Mouse (Mus musculus) intestine, embryonic 15.5 days (tissue): Measurements from ENCODE around the gene Crebl2. TPM values are rescaled to one million over a fixed set of nuclear protein-coding genes. Genes with fewer than 3 reads are reported as not detected.

Experiments used
- ATAC-seq: fragments of 200-750 bp; cut with Nextera tagmentation; 2 replicates; pipeline ENCODE4 v1.8.0; 2017; ENCODE audit warnings: moderate TSS enrichment, moderate library complexity
- H3K27ac ChIP-seq: fragments of 300-500 bp; sonication (generic); 2 replicates; pipeline ENCODE4 v1.5.1; 2015; ENCODE audit warnings: mild to moderate bottlenecking, inconsistent platforms
- H3K27me3 ChIP-seq: fragments of 300-500 bp; sonication (generic); replicated peaks from 2 replicates; pipeline ENCODE4 v1.6.1; 2015; ENCODE audit warnings: inconsistent platforms
- H3K36me3 ChIP-seq: fragments of 300-500 bp; sonication (generic); 2 replicates; pipeline ENCODE4 v1.6.1; 2015; ENCODE audit warnings: inconsistent platforms
- H3K4me1 ChIP-seq: fragments of 300-500 bp; sonication (generic); replicated peaks from 2 replicates; pipeline ENCODE4 v1.6.1; 2015; ENCODE audit warnings: inconsistent platforms
- H3K4me2 ChIP-seq: fragments of 300-500 bp; sonication (generic); replicated peaks from 2 replicates; pipeline ENCODE4 v1.6.1; 2015; ENCODE audit warnings: mild to moderate bottlenecking, inconsistent platforms
- H3K4me3 ChIP-seq: fragments of 300-500 bp; sonication (generic); replicated peaks from 2 replicates; pipeline ENCODE4 v1.5.1; 2015; ENCODE audit warnings: inconsistent platforms
- H3K9ac ChIP-seq: fragments of 300-500 bp; sonication (generic); 2 replicates; pipeline ENCODE4 v1.6.1; 2015; ENCODE audit warnings: inconsistent platforms
- H3K9me3 ChIP-seq: fragments of 300-500 bp; sonication (generic); 2 replicates; pipeline ENCODE4 v1.6.1; 2016; ENCODE audit warnings: inconsistent platforms
- WGBS: fragments of 180-500 bp; shearing (Covaris S2); methylation state at CpG from one replicate; pipeline ENCODE4 v1.1.7; 2015; 5-methylcytosine and 5-hydroxymethylcytosine counted together
- polyA plus RNA-seq: library from polyadenylated mRNA; unstranded; fragments of >200 nt; fragmentation: Nextera tagmentation; extraction: Ambion mirVana; gene quantifications from 2 replicates; pipeline ENCODE4 v1.2.1, GENCODE M21; 2015

Gene Crebl2
- polyA plus RNA-seq, 1 experiment from 2014 or later: 3.6 TPM

DNA sequence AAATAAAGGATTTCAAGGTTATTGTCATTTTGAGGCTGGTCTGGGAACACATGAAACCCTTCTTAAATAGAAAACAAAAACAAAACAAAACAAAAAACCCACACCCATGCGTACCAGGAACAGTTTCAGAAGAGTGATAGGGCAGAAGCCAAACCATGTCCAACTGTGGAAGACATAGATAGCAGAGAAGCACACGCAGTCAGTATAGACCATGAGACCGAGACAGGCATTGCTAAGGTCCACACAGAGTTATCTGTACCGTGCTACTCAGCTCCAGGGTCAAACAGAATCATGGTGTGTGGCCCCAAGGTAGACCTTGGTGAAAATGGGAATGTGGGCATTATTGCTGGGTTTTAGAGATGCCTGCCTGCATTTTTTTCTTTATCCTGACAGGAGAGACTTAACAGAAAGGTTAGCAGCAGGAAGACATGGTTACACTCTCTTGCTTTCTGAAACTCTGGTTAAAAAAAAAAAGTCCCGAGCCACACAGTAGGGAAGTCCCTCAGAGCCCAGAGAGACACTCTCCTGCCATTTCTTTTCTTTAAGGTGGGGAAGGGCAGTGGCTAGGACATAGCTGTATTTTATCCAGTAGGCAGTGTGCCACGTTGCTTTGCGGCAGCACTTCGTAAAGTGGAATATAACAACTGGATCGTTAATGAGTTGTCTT lies 4.8 kb downstream of the Crebl2 start:
- H3K9ac ChIP-seq: no peak overlapping the region
- H3K36me3 ChIP-seq: no peaks in the 10 kb centered on the region
- ATAC-seq: no peak
- H3K27me3 ChIP-seq: no peaks in the 10 kb centered on the region
- WGBS: 80% methylated on average over 9 of the region's 9 CpGs
- H3K4me1 ChIP-seq: no peaks in the 10 kb centered on the region
- H3K4me2 ChIP-seq: no peak overlapping the region
- H3K27ac ChIP-seq: no peak overlapping the region
- no peaks in the 10 kb centered on the region for H3K9me3 ChIP-seq
- no peak overlapping the region for H3K4me3 ChIP-seq

DNA sequence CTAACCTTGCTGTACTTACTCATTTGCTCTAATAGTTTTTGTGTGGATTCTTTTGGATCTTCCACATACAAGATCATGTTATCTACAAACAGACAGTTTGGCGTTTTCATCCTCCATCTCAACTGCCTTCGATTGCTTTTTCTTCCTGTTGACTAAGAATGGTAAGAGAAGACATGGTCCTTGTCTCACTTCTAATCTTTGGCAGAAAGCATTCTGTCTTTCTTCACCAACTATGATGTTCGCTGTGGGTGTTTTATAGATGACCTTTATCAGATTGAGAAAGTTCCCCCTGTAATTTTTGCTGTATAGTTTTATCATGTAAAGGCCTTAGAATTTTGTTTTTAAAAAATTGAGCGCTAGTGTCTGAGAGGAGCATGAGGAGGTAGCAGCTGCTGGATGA lies 8.2 kb downstream of the Crebl2 start:
- H3K9me3 ChIP-seq: no peaks in the 10 kb centered on the region
- no peaks in the 10 kb centered on the region for H3K4me1 ChIP-seq
- 88% methylated on average over 4 of the region's 4 CpGs for WGBS
- no peak for ATAC-seq
- no peak overlapping the region for H3K4me2 ChIP-seq
- H3K9ac ChIP-seq: no peak overlapping the region
- H3K27ac ChIP-seq: no peak overlapping the region
- H3K4me3 ChIP-seq: no peak overlapping the region
- no peaks in the 10 kb centered on the region for H3K36me3 ChIP-seq
- no peaks in the 10 kb centered on the region for H3K27me3 ChIP-seq

DNA sequence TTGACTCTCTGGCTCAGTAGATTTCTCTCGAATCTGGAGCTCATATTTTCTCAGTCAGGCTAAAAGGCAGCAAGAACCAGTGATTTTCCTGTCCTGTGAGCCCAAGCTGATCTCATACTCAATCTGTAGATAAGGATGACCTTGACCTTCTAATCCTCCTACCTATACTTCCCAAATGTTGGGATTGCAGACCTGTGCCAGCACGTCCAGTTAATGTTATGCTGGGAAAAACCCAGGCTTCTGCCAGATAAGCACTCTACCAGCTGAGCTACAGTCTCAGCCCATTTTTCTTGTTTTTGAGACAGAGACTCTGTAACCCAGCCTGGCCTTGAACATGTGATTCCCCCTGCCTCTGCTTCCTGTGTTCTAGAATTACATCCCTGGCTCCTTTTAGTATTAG lies 10.4 kb downstream of the Crebl2 start:
- Histone ChIP-seq H3K9me3 (no peaks in the 10 kb centered on the region), H3K27ac (no peak overlapping the region), H3K27me3 (no peaks in the 10 kb centered on the region), H3K4me2 (no peak overlapping the region), H3K36me3 (no peaks in the 10 kb centered on the region), H3K9ac (no peak overlapping the region), H3K4me3 (no peak overlapping the region), H3K4me1 (no peaks in the 10 kb centered on the region)
- no peak for ATAC-seq
- WGBS: 65% methylated on average over 2 of the region's 2 CpGs

DNA sequence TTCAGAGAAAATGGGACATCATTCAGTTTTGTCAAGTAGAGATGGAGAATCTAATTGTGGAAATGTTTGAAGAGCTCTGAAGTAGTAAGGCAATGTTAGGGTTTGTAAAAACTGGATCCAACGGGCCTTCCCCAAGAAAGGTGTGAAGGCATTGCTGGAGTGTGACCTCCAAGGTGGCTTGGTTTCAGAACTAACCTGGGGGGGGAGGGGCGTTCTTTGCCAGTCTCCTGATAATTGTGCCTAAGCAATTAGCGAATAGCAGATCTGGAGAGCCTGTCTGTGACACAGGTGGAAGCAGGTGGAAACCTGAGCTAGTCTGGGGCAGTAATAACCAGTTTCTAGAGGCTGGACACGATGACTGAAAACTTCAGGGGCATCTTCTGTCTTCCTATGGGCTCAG lies 15.8 kb downstream of the Crebl2 start:
- Histone ChIP-seq H3K4me2 (no peak overlapping the region), H3K4me1 (no peaks in the 10 kb centered on the region), H3K27ac (no peak overlapping the region), H3K4me3 (no peak overlapping the region), H3K9me3 (no peaks in the 10 kb centered on the region), H3K9ac (no peak overlapping the region), H3K27me3 (no peaks in the 10 kb centered on the region), H3K36me3 (0 out of 2 replicates have a peak, but pooled peaks cover 2% of the 10 kb centered on the region)
- WGBS: 78% methylated on average over 4 of the region's 4 CpGs
- ATAC-seq: no peak

DNA sequence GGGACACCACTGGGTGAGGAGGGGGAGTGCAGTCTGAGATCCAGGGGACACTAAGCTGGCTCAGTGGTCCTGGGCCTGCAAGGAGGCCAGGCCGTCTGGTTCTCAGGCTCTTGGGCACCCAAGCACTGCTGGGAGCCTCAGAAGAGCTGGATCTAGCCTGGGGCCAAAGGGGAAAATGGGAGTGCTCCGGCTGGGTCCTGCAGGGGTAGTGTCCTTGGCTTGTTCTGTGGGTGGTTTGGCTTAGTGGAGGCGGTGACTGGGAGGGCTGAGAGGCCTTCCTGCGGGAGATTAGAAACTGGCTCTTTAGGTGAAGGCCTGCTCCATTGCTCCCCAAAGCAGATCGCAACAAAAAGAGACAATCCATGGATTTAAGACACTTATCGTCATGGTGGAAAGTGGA lies 16.4 kb downstream of the Crebl2 start:
- WGBS: 83% methylated on average over 6 of the region's 6 CpGs
- no peak overlapping the region for H3K9ac ChIP-seq
- H3K4me1 ChIP-seq: no peaks in the 10 kb centered on the region
- H3K27me3 ChIP-seq: no peaks in the 10 kb centered on the region
- 0 out of 2 replicates have a peak, but pooled peaks cover 2% of the 10 kb centered on the region for H3K36me3 ChIP-seq
- ATAC-seq: peak; percentile 52; the same call in 1 of the 2 replicates
- H3K27ac ChIP-seq: no peak overlapping the region
- no peak overlapping the region for H3K4me2 ChIP-seq
- no peaks in the 10 kb centered on the region for H3K9me3 ChIP-seq
- H3K4me3 ChIP-seq: no peak overlapping the region

DNA sequence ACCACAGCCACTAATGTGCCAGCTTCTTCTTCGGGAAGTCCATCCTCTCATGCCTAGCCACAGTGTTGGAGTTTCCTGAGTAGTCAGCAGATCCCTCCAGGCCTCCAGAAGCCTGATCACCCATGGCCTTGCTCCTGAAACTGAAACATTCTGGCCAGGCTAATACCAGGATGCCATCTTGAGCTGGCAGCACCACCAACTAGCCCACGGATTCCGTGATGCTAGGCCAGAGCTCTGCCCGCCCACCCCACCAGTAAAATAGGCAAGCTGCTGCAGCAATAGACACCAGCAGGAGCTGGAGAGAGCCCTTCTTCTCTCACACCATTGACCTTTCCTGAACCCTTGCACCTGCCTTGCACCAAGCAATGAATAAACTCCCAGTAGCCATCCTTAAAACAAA lies 17.6 kb downstream of the Crebl2 start:
- WGBS: 92% methylated on average over 4 of the region's 4 CpGs
- no peak overlapping the region for H3K27ac ChIP-seq

DNA sequence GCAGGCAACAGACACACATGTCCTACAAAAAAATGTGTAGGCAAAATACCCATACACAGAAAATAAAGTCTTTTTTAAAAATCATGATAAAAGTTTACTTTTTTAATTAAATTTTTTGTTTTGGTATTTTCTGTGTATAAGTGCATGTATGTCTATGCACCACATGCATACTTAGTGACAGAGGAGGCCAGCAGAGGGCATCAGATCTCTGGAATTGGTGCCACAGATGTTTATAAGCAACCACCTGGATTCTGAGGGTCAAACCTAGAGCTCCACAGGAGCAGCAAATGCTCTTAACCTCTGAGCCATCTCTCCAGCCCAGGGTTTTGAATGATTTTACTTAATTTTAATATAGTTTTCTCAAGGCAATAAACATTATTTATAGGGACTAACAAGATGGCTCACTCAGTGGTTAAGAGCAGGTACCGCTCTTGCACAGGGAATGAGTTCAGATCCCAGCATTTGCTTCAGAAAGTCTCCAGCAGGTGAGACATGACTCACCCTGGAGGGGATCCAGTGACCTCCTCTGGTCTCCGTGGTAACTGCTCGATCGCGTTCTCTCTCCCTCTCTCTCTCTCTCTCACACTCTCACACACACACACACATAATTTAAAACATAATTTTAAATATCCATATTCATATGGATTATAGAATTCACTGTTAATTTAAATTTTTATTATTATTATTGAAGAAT lies 18.4 kb downstream of the Crebl2 start:
- WGBS: 72% methylated on average over 5 of the region's 5 CpGs
- Histone ChIP-seq H3K4me1 (no peaks in the 10 kb centered on the region), H3K27ac (no peak overlapping the region), H3K4me2 (no peak overlapping the region), H3K4me3 (no peak overlapping the region), H3K36me3 (0 out of 2 replicates have a peak, but pooled peaks cover 2% of the 10 kb centered on the region), H3K9ac (no peak overlapping the region), H3K9me3 (no peaks in the 10 kb centered on the region), H3K27me3 (no peaks in the 10 kb centered on the region)
- ATAC-seq: no peak

More for the DNA sequence above, 17.6 kb downstream of the Crebl2 start:
- Histone ChIP-seq H3K27me3 (no peaks in the 10 kb centered on the region), H3K9me3 (no peaks in the 10 kb centered on the region), H3K9ac (no peak overlapping the region), H3K4me1 (no peaks in the 10 kb centered on the region), H3K36me3 (0 out of 2 replicates have a peak, but pooled peaks cover 2% of the 10 kb centered on the region), H3K4me3 (no peak overlapping the region), H3K4me2 (no peak overlapping the region)
- ATAC-seq: no peak

DNA sequence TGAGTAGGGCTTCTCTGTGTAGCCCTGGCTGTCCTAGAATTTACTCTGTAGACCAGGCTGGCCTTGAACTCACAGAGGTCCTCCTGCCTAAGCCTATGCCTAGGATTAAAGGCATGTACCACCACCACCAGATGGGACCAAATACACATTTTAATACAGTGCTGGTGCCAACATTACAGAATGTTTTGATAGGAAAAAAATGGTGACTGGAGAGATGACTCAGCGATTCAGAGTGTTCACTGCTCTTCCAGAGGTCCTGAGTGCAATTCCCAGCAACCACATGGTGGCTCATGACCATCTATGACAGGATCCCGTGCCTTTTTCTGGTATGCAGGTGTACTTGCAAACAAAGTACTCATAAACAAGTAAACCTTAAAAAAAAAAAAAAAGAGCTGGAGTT lies 19.5 kb downstream of the Crebl2 start:
- no peak overlapping the region for H3K9ac ChIP-seq
- H3K4me1 ChIP-seq: no peaks in the 10 kb centered on the region
- WGBS: 80% methylated on average over 2 of the region's 2 CpGs
- H3K4me3 ChIP-seq: no peak overlapping the region
- ATAC-seq: no peak
- no peaks in the 10 kb centered on the region for H3K9me3 ChIP-seq
- 0 out of 2 replicates have a peak, but pooled peaks cover 2% of the 10 kb centered on the region for H3K36me3 ChIP-seq
- H3K27me3 ChIP-seq: no peaks in the 10 kb centered on the region
- no peak overlapping the region for H3K4me2 ChIP-seq
- H3K27ac ChIP-seq: no peak overlapping the region

DNA sequence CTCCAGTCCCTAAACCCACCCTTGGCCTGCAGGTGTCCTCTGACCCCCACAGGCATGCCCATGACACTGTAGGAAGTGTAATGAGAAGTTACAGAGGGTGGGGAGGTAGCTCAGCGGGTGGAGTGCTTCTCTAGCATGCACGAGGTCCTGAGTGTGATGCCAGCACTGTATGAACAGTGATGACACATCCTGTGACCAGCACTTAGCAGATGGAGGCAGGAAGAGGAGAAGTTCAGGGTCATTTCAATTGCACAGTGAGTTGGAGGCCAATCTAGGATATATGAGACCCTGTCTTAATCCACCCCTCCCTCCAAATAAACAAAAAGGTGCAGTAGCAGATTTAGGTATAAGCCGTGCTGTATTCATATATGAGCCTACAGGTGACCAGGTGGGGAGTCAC lies 20.0 kb downstream of the Crebl2 start:
- H3K9ac ChIP-seq: no peak overlapping the region
- H3K4me2 ChIP-seq: no peak overlapping the region
- no peak overlapping the region for H3K27ac ChIP-seq
- no peak overlapping the region for H3K4me3 ChIP-seq
- H3K4me1 ChIP-seq: no peaks in the 10 kb centered on the region
- no peaks in the 10 kb centered on the region for H3K9me3 ChIP-seq
- no peak; the same call in 1 of the 2 replicates for ATAC-seq
- 0 out of 2 replicates have a peak, but pooled peaks cover 2% of the 10 kb centered on the region for H3K36me3 ChIP-seq
- WGBS: 64% methylated on average over 3 of the region's 3 CpGs
- no peaks in the 10 kb centered on the region for H3K27me3 ChIP-seq

DNA sequence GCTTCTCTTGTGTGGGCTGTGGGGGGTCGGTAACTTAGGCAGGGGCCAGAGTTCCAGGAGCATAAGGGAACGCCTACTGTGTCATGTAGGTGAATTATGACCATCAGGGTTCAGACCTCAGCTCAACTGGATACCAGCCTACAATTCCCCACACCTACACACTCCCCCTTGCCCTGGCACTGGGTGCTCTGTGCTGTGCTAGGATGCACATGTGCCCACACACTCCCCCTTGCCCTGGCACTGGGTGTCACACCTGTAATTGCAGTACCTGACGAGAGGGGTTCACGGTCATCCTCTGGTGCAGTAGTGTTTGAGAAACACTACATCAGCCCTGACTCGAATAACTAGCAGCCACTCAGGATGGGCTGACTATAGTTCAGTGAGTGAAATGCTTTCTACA lies 24.8 kb downstream of the Crebl2 start:
- Histone ChIP-seq H3K9ac (no peak overlapping the region), H3K9me3 (no peaks in the 10 kb centered on the region), H3K36me3 (0 out of 2 replicates have a peak, but pooled peaks cover 4% of the 10 kb centered on the region), H3K4me2 (no peak overlapping the region), H3K27me3 (no peaks in the 10 kb centered on the region), H3K4me1 (no peaks in the 10 kb centered on the region), H3K27ac (no peak overlapping the region), H3K4me3 (no peak overlapping the region)
- no peak for ATAC-seq
- 73% methylated on average over 5 of the region's 5 CpGs for WGBS

DNA sequence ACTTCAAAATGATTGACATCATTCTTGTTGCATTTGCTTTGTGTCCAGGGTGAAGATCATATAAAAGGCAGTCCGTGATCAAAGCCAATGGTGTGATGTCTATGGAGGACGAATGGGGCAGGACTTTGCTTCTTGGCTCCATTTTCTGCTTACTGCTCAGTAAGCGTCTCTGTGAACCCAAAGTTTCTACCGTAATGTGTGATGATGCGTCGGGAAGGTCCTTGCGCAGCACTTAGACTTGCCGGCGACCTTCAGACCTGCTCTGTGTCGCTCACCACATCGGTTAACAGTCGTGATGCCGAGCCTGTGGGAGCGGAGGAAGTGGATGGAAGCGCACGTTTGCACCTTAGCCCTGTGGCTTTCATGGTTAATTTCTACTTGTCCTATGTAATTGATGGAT lies 26.0 kb downstream of the Crebl2 start:
- 0 out of 2 replicates have a peak, but pooled peaks cover 4% of the 10 kb centered on the region for H3K36me3 ChIP-seq
- no peak for ATAC-seq
- H3K27me3 ChIP-seq: no peaks in the 10 kb centered on the region
- no peak overlapping the region for H3K27ac ChIP-seq
- WGBS: 89% methylated on average over 16 of the region's 16 CpGs
- no peaks in the 10 kb centered on the region for H3K4me1 ChIP-seq
- no peak overlapping the region for H3K4me3 ChIP-seq
- H3K4me2 ChIP-seq: no peak overlapping the region
- no peak overlapping the region for H3K9ac ChIP-seq
- H3K9me3 ChIP-seq: no peaks in the 10 kb centered on the region

DNA sequence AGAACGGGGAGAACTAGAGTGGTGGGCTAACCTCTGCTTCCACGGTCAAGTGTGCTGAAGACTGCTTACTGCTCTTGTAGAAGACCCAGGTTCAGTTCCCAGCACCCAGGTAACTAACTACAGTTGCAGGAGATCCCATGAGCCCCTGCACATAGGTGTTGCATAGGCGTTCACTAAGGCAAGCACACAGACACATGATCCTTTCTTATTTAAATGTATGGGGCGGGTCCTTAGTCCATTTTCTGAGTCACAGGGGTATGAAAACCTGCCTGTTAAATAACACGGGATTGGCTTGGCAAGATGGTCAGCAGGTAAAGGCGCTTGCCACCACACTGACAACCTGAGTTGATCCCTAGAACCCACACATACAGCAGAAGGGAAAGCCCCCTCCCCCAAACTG lies 29.1 kb downstream of the Crebl2 start:
- Histone ChIP-seq H3K4me2 (no peak overlapping the region), H3K4me1 (0 out of 2 replicates have a peak, but pooled peaks cover 7% of the 10 kb centered on the region), H3K27me3 (no peaks in the 10 kb centered on the region), H3K9ac (no peak overlapping the region), H3K36me3 (0 out of 2 replicates have a peak, but pooled peaks cover 4% of the 10 kb centered on the region), H3K4me3 (no peak overlapping the region), H3K9me3 (no peaks in the 10 kb centered on the region), H3K27ac (no peak overlapping the region)
- 93% methylated on average over 6 of the region's 6 CpGs for WGBS
- no peak for ATAC-seq
